Mouse (Mus musculus): ENCODE results near the gene Chst13. TPM values are rescaled to one million over a fixed set of nuclear protein-coding genes. Genes with fewer than 3 reads are reported as not detected.
A peak's percentile ranks its signal among the peaks of the same experiment; 100 is the strongest.

The Chst13 gene
- 0.67 and 1.2 TPM in 2 replicates for polyA plus RNA-seq (2015; fragmentation: Nextera tagmentation; extraction: Ambion mirVana)

- 0 out of 2 replicates have a peak, but pooled peaks have one; percentile 14 for ATAC-seq (ENCODE audit: insufficient read depth, low FRiP score)
- H3K9me3 ChIP-seq (replicated peaks; ENCODE audit: control insufficient read depth, low read length), result no peaks in the 10 kb centered on the region
- H3K27me3 ChIP-seq (ENCODE audit: control insufficient read depth, insufficient read depth, low read length), result no peaks in the 10 kb centered on the region
- no peaks in the 10 kb centered on the region for H3K4me1 ChIP-seq (ENCODE audit: control insufficient read depth, insufficient read depth, low read length)
- no peak within 1 kb of the TSS for H3K9ac ChIP-seq (ENCODE audit: low read length)
- no peaks in the 10 kb centered on the region for H3K36me3 ChIP-seq (ENCODE audit: control insufficient read depth, insufficient read depth, low read length)
- H3K4me3 ChIP-seq (replicated peaks; ENCODE audit: low read length), result peak within 1 kb of the TSS; percentile 22
- WGBS, result 3% methylated on average over 22 of the region's 22 CpGs
- H3K4me2 ChIP-seq (ENCODE audit: low read depth, low read length), result peak within 1 kb of the TSS; percentile 30
- no peak within 1 kb of the TSS for H3K27ac ChIP-seq (ENCODE audit: low read length)
Measured at GRCm38 (mm10) chr6:90324991-90325390, at the start of gene Chst13. Chst13 (minus strand) TSS chr6:90325185.

GRCm38 (mm10) chr6:90374647-90375046 is 49.7 kb upstream of the Chst13 start:
- H3K27me3 ChIP-seq (ENCODE audit: control insufficient read depth, insufficient read depth, low read length), result no peaks in the 10 kb centered on the region
- no peak for ATAC-seq (ENCODE audit: insufficient read depth, low FRiP score)
- 74% methylated on average over 4 of the region's 4 CpGs for whole genome bisulfite sequencing
- H3K36me3 ChIP-seq (ENCODE audit: control insufficient read depth, insufficient read depth, low read length), result peaks cover 33% of the 10 kb centered on the region
- no peak overlapping the region for H3K9ac ChIP-seq (ENCODE audit: low read length)
- H3K4me3 ChIP-seq (replicated peaks; ENCODE audit: low read length), result no peak overlapping the region
- H3K27ac ChIP-seq (ENCODE audit: low read length), result no peak overlapping the region
- no peak overlapping the region for H3K4me2 ChIP-seq (ENCODE audit: low read depth, low read length)
- peaks cover 16% of the 10 kb centered on the region for H3K4me1 ChIP-seq (ENCODE audit: control insufficient read depth, insufficient read depth, low read length)
- H3K9me3 ChIP-seq (replicated peaks; ENCODE audit: control insufficient read depth, low read length), result no peaks in the 10 kb centered on the region

- H3K4me3 ChIP-seq (replicated peaks; ENCODE audit: low read length), result peak overlapping the region; percentile 85
- no peaks in the 10 kb centered on the region for H3K9me3 ChIP-seq (replicated peaks; ENCODE audit: control insufficient read depth, low read length)
- H3K27ac ChIP-seq (ENCODE audit: low read length), result peak overlapping the region; percentile 86
- under 1% methylated on average over 91 of the region's 98 CpGs for WGBS
- peaks cover 19% of the 10 kb centered on the region for H3K4me1 ChIP-seq (ENCODE audit: control insufficient read depth, insufficient read depth, low read length)
- 0 out of 2 replicates have a peak, but pooled peaks cover 12% of the 10 kb centered on the region for H3K36me3 ChIP-seq (ENCODE audit: control insufficient read depth, insufficient read depth, low read length)
- H3K4me2 ChIP-seq (ENCODE audit: low read depth, low read length), result peak overlapping the region; percentile 99
- H3K9ac ChIP-seq (ENCODE audit: low read length), result peak overlapping the region; percentile 93
- no peaks in the 10 kb centered on the region for H3K27me3 ChIP-seq (ENCODE audit: control insufficient read depth, insufficient read depth, low read length)
- peak; percentile 71 for ATAC-seq (ENCODE audit: insufficient read depth, low FRiP score)
Measured at GRCm38 (mm10) chr6:90369725-90370553, 45.0 kb upstream of the Chst13 start.

GRCm38 (mm10) chr6:90368976-90369724 is 44.2 kb upstream of the Chst13 start, which contains the start of gene Zxdc:
Zxdc (plus strand) TSS chr6:90369492.
- Histone ChIP-seq H3K4me1 (ENCODE audit: control insufficient read depth, insufficient read depth, low read length) (peaks cover 19% of the 10 kb centered on the region), H3K36me3 (ENCODE audit: control insufficient read depth, insufficient read depth, low read length) (0 out of 2 replicates have a peak, but pooled peaks cover 7% of the 10 kb centered on the region), H3K4me3 (replicated peaks; ENCODE audit: low read length) (peak within 1 kb of the TSS; percentile 85), H3K9me3 (replicated peaks; ENCODE audit: control insufficient read depth, low read length) (no peaks in the 10 kb centered on the region), H3K4me2 (ENCODE audit: low read depth, low read length) (peak within 1 kb of the TSS; percentile 99), H3K27ac (ENCODE audit: low read length) (peak within 1 kb of the TSS; percentile 86), H3K27me3 (ENCODE audit: control insufficient read depth, insufficient read depth, low read length) (no peaks in the 10 kb centered on the region), H3K9ac (ENCODE audit: low read length) (peak within 1 kb of the TSS; percentile 93)
- ATAC-seq (ENCODE audit: insufficient read depth, low FRiP score), result peak; percentile 99
- WGBS, result 6% methylated on average over 41 of the region's 41 CpGs

GRCm38 (mm10) chr6:90363301-90363700 is 38.3 kb upstream of the Chst13 start:
- H3K36me3 ChIP-seq (ENCODE audit: control insufficient read depth, insufficient read depth, low read length), result no peaks in the 10 kb centered on the region
- no peaks in the 10 kb centered on the region for H3K27me3 ChIP-seq (ENCODE audit: control insufficient read depth, insufficient read depth, low read length)
- H3K4me1 ChIP-seq (ENCODE audit: control insufficient read depth, insufficient read depth, low read length), result peaks cover 20% of the 10 kb centered on the region
- no peak overlapping the region for H3K4me3 ChIP-seq (replicated peaks; ENCODE audit: low read length)
- no peak overlapping the region for H3K27ac ChIP-seq (ENCODE audit: low read length)
- 79% methylated on average over 5 of the region's 5 CpGs for WGBS
- H3K9ac ChIP-seq (ENCODE audit: low read length), result no peak overlapping the region
- no peaks in the 10 kb centered on the region for H3K9me3 ChIP-seq (replicated peaks; ENCODE audit: control insufficient read depth, low read length)
- H3K4me2 ChIP-seq (ENCODE audit: low read depth, low read length), result no peak overlapping the region
- no peak for ATAC-seq (ENCODE audit: insufficient read depth, low FRiP score)

GRCm38 (mm10) chr6:90360922-90361614 is 36.1 kb upstream of the Chst13 start:
- Histone ChIP-seq H3K4me1 (ENCODE audit: control insufficient read depth, insufficient read depth, low read length) (peaks cover 23% of the 10 kb centered on the region), H3K4me2 (ENCODE audit: low read depth, low read length) (no peak overlapping the region), H3K27ac (ENCODE audit: low read length) (peak overlapping the region; percentile 68), H3K36me3 (ENCODE audit: control insufficient read depth, insufficient read depth, low read length) (no peaks in the 10 kb centered on the region), H3K9ac (ENCODE audit: low read length) (no peak overlapping the region), H3K4me3 (replicated peaks; ENCODE audit: low read length) (no peak overlapping the region), H3K27me3 (ENCODE audit: control insufficient read depth, insufficient read depth, low read length) (no peaks in the 10 kb centered on the region), H3K9me3 (replicated peaks; ENCODE audit: control insufficient read depth, low read length) (no peaks in the 10 kb centered on the region)
- ATAC-seq (ENCODE audit: insufficient read depth, low FRiP score), result no peak
- 67% methylated on average over 6 of the region's 6 CpGs for WGBS

GRCm38 (mm10) chr6:90360024-90360781 is 35.2 kb upstream of the Chst13 start:
- Histone ChIP-seq H3K4me1 (ENCODE audit: control insufficient read depth, insufficient read depth, low read length) (peaks cover 23% of the 10 kb centered on the region), H3K36me3 (ENCODE audit: control insufficient read depth, insufficient read depth, low read length) (no peaks in the 10 kb centered on the region), H3K9ac (ENCODE audit: low read length) (no peak overlapping the region), H3K4me2 (ENCODE audit: low read depth, low read length) (peak overlapping the region; percentile 19; the same call in 1 of the 2 replicates), H3K27ac (ENCODE audit: low read length) (peak overlapping the region; percentile 68), H3K4me3 (replicated peaks; ENCODE audit: low read length) (no peak overlapping the region), H3K27me3 (ENCODE audit: control insufficient read depth, insufficient read depth, low read length) (no peaks in the 10 kb centered on the region), H3K9me3 (replicated peaks; ENCODE audit: control insufficient read depth, low read length) (no peaks in the 10 kb centered on the region)
- 29% methylated on average over 7 of the region's 7 CpGs for WGBS
- peak; percentile 59 for ATAC-seq (ENCODE audit: insufficient read depth, low FRiP score)

GRCm38 (mm10) chr6:90359445-90359844 is 34.5 kb upstream of the Chst13 start:
- no peak for ATAC-seq (ENCODE audit: insufficient read depth, low FRiP score)
- no peak overlapping the region for H3K4me2 ChIP-seq (ENCODE audit: low read depth, low read length)
- peaks cover 23% of the 10 kb centered on the region for H3K4me1 ChIP-seq (ENCODE audit: control insufficient read depth, insufficient read depth, low read length)
- 69% methylated on average over 2 of the region's 2 CpGs for WGBS
- peak overlapping the region; percentile 68; the same call in 1 of the 2 replicates for H3K27ac ChIP-seq (ENCODE audit: low read length)
- H3K9ac ChIP-seq (ENCODE audit: low read length), result no peak overlapping the region
- no peaks in the 10 kb centered on the region for H3K27me3 ChIP-seq (ENCODE audit: control insufficient read depth, insufficient read depth, low read length)
- H3K4me3 ChIP-seq (replicated peaks; ENCODE audit: low read length), result no peak overlapping the region
- H3K36me3 ChIP-seq (ENCODE audit: control insufficient read depth, insufficient read depth, low read length), result no peaks in the 10 kb centered on the region
- H3K9me3 ChIP-seq (replicated peaks; ENCODE audit: control insufficient read depth, low read length), result no peaks in the 10 kb centered on the region

All from stomach, embryonic 16.5 days (tissue).